Mouse (Mus musculus) liver, postnatal 0 days (tissue): ENCODE measurements around the gene Olfr1416. TPM values are rescaled to one million over a fixed set of nuclear protein-coding genes. Genes with fewer than 3 reads are reported as not detected.

Experiments used
- ATAC-seq: fragments of 200-750 bp; cut with Nextera tagmentation; 2 replicates; pipeline ENCODE4 v1.8.0; 2017; ENCODE audit warnings: mild to moderate bottlenecking, moderate library complexity
- DNase-seq: peaks from one replicate; pipeline ENCODE4 v3.0.0-alpha.2; 2016
- H3K27ac ChIP-seq: fragments of 300-500 bp; sonication (generic); 2 replicates; pipeline ENCODE4 v1.5.1; 2014; ENCODE audit warnings: antibody characterized with exemption, moderate library complexity, mild to moderate bottlenecking, low read depth
- H3K27me3 ChIP-seq: fragments of 300-500 bp; sonication (generic); 2 replicates; pipeline ENCODE4 v1.6.1; 2014; ENCODE audit warnings: low read length, control low read depth, mixed read lengths; ENCODE audit not compliant: insufficient read depth
- H3K36me3 ChIP-seq: fragments of 300-500 bp; sonication (generic); replicated peaks from 2 replicates; pipeline ENCODE4 v1.6.1; 2014; ENCODE audit warnings: mild to moderate bottlenecking, control low read depth, low read length, moderate library complexity, mixed read lengths; ENCODE audit not compliant: insufficient read depth
- H3K4me1 ChIP-seq: fragments of 300-500 bp; sonication (generic); 2 replicates; pipeline ENCODE4 v1.6.1; 2014; ENCODE audit warnings: antibody characterized with exemption, mild to moderate bottlenecking, control low read depth; ENCODE audit not compliant: insufficient read depth
- H3K4me2 ChIP-seq: fragments of 300-500 bp; sonication (generic); 2 replicates; pipeline ENCODE4 v1.6.1; 2014; ENCODE audit warnings: low read depth, mild to moderate bottlenecking, low read length, moderate library complexity, mixed read lengths
- H3K4me3 ChIP-seq: fragments of 300-500 bp; sonication (generic); 2 replicates; pipeline ENCODE4 v1.5.1; 2014; ENCODE audit warnings: low read depth, low read length
- H3K9ac ChIP-seq: fragments of 300-500 bp; sonication (generic); replicated peaks from 2 replicates; pipeline ENCODE4 v1.6.1; 2014; ENCODE audit warnings: mild to moderate bottlenecking, moderate library complexity
- H3K9me3 ChIP-seq: fragments of 300-500 bp; sonication (generic); 2 replicates; pipeline ENCODE4 v1.6.1; 2016; ENCODE audit warnings: mild to moderate bottlenecking, control low read depth, low read length, mixed read lengths
- CTCF ChIP-seq: sonication (generic); IDR thresholded peaks from 2 replicates; pipeline ENCODE4 v1.5.1; 2016; ENCODE audit warnings: antibody characterized with exemption, low read depth
- EP300 ChIP-seq: IDR thresholded peaks from 2 replicates; pipeline ENCODE4 v1.6.1; 2016; ENCODE audit warnings: antibody characterized with exemption, low read depth, mild to moderate bottlenecking
- WGBS: fragments of 180-500 bp; shearing (Covaris S2); extraction: QIAGEN DNeasy Blood & Tissue Kit; methylation state at CpG from one replicate; pipeline ENCODE4 v1.1.7; 2014; ENCODE audit not compliant: insufficient replicate concordance; 5-methylcytosine and 5-hydroxymethylcytosine counted together
- microRNA-seq: library from miRNA; unstranded; fragments of <30 nt; microRNA quantifications from one replicate; pipeline ENCODE4, GENCODE M21; 2016
- polyA plus RNA-seq: library from polyadenylated mRNA; unstranded; fragments of >200 nt; fragmentation: Nextera tagmentation; extraction: Ambion mirVana; gene quantifications from 2 replicates; pipeline ENCODE4 v1.2.1, GENCODE M21; 2015

The Olfr1416 gene
- polyA plus RNA-seq, 1 experiment from 2014 or later = not detected

DNA sequence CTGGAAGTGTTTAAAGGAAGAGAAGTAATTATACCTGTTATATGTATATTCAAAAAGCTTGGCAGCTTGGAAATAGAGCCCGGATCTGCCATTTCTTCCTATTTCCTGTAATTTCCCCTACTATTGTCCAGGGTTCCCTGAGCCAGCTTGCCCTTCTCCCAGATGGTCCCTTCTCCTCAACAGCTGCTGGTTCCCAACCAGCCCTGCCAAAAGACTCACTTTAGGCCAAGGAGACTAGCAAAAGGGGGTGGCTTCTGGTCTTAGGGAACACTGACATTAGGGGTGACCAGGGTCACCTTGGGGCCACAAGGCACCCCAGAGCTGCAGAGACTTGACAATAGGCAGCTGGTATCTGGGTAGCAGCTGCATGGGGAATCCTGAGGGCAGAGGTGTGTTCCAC is 49.9 kb downstream of the Olfr1416 start:
- ATAC-seq = no peak
- DNase-seq = no peak
- Histone ChIP-seq H3K9me3 (no peaks in the 10 kb centered on the region), H3K4me3 (no peak overlapping the region), H3K4me1 (no peaks in the 10 kb centered on the region), H3K9ac (no peak overlapping the region), H3K36me3 (peaks cover 5% of the 10 kb centered on the region; the same call in 1 of the 2 replicates), H3K4me2 (no peak overlapping the region), H3K27ac (no peak overlapping the region), H3K27me3 (no peaks in the 10 kb centered on the region)
- TF ChIP-seq EP300 (no peak), CTCF (no peak)
- 74% methylated on average over 1 of the region's 1 CpGs for WGBS

DNA sequence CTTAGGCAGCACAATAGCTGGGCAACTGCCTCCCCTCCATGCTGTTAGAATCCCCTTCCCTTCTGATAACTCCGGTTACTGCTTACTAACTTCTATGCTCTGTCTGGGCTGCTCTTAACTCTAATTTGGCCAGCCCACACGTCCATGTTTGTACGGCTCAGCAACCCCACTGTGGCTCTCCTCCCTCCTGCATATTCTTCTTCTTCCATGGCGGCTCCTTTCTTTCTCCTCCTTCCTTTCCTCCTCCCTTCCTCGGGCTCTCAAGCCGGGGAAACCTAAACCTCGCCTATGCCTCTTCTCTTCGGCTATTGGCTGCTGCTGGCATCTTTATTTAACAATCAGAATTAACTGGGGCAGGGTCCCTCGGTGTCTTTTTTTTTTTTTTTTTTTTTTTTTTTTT is 52.1 kb downstream of the Olfr1416 start:
- H3K9ac ChIP-seq = no peak overlapping the region
- 74% methylated on average over 9 of the region's 9 CpGs for WGBS
- no peaks in the 10 kb centered on the region for H3K4me1 ChIP-seq
- no peak overlapping the region for H3K4me3 ChIP-seq
- H3K4me2 ChIP-seq = no peak overlapping the region
- no peak overlapping the region for H3K27ac ChIP-seq
- no peaks in the 10 kb centered on the region for H3K9me3 ChIP-seq
- DNase-seq (no peak), ATAC-seq (no peak)
- H3K27me3 ChIP-seq = no peaks in the 10 kb centered on the region
- H3K36me3 ChIP-seq = no peaks in the 10 kb centered on the region
- TF ChIP-seq CTCF (no peak), EP300 (no peak)

DNA sequence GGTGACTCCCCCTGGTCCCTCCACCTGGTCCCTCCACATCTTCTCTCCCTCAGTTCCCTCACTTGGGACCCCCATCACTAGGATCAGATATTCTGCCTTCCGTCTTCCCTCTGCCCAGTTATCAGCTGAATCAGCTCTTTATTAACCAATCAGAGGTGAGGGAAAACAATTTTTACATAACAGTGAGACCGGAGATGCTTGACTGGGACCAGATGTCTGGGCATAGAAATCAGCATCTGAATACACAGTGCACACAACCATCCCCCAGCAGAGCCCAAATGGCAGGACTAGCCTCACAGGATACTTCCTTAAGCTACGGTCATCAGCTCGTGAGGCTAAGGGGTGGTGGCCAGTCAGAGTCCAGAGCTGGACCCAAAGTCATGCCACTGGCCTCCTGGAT is 52.8 kb downstream of the Olfr1416 start:
- no peak overlapping the region for H3K27ac ChIP-seq
- no peaks in the 10 kb centered on the region for H3K4me1 ChIP-seq
- no peak overlapping the region for H3K4me2 ChIP-seq
- no peak overlapping the region for H3K4me3 ChIP-seq
- ATAC-seq = no peak
- no peaks in the 10 kb centered on the region for H3K36me3 ChIP-seq
- DNase-seq = no peak
- 82% methylated on average over 4 of the region's 4 CpGs for WGBS
- TF ChIP-seq CTCF (no peak), EP300 (no peak)
- no peaks in the 10 kb centered on the region for H3K9me3 ChIP-seq
- no peak overlapping the region for H3K9ac ChIP-seq
- no peaks in the 10 kb centered on the region for H3K27me3 ChIP-seq

DNA sequence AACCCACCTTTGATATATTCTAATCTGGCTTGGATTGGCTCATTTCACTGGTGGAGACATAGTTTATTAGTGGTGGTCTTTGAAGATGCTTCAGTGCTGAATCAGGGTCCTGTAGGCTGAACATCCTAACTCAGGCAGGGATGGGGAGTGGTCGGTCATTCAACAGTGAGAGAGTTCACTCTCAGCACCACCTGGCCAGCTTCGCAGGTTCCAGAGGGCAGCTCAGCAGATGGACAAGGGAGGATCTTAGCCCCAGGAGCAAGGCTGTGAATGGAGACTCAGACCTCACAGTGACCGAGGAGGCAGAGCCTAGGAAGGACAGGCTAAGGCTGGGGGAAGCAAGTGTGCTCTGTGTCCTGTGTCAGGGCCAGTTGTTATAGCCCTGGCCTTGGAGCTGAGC is 53.5 kb downstream of the Olfr1416 start:
- 65% methylated on average over 3 of the region's 3 CpGs for WGBS
- Histone ChIP-seq H3K4me3 (no peak overlapping the region), H3K4me2 (no peak overlapping the region), H3K9ac (no peak overlapping the region), H3K36me3 (no peaks in the 10 kb centered on the region), H3K27me3 (no peaks in the 10 kb centered on the region), H3K4me1 (no peaks in the 10 kb centered on the region), H3K9me3 (no peaks in the 10 kb centered on the region), H3K27ac (no peak overlapping the region)
- ATAC-seq = no peak
- TF ChIP-seq EP300 (no peak), CTCF (no peak)
- DNase-seq = no peak

DNA sequence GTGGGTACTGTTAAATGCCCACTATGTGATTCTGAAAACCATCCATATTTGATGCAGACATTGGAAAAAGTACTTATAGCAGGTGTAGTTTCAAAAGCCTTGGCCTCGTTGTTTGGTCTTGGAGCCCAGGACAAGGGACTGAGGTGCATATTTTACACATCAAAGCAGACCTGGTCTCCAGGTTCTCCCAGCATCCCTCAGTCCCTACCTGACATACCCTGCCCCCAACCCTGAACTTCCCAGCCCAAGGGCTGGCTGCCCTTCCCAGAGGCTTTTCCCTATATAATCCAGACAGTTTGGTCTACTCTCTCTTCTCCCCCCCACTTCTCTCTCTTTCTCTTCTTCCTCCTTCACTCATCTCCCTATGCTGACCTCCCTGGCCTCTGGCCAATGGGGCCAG is 53.9 kb downstream of the Olfr1416 start:
- no peaks in the 10 kb centered on the region for H3K9me3 ChIP-seq
- DNase-seq (no peak), ATAC-seq (no peak)
- no peak overlapping the region for H3K27ac ChIP-seq
- no peaks in the 10 kb centered on the region for H3K27me3 ChIP-seq
- TF ChIP-seq CTCF = no peak
- TF ChIP-seq EP300 = no peak
- no peaks in the 10 kb centered on the region for H3K36me3 ChIP-seq
- WGBS = 74% methylated on average over 1 of the region's 1 CpGs
- H3K4me3 ChIP-seq = no peak overlapping the region
- no peak overlapping the region for H3K9ac ChIP-seq
- no peak overlapping the region for H3K4me2 ChIP-seq
- no peaks in the 10 kb centered on the region for H3K4me1 ChIP-seq

Small RNAs within 50 kb of the gene (microRNA-seq; reads per million reads assigned to microRNA genes)
- 4.1 reads per million, percentile 3 among the genes with 10 or more reads in this experiment for gene Mir6900

Other genes with a start within 250 kb of the Olfr1416 start
- 204 and 210 TPM in 2 replicates for gene Ndufa10, start 11.3 kb downstream of the Olfr1416 start, polyA plus RNA-seq
- gene Olfr1415, start 11.0 kb upstream of the Olfr1416 start, polyA plus RNA-seq = not detected in 2 replicates
- not detected in 2 replicates for gene Olfr1414, start 33.5 kb upstream of the Olfr1416 start, polyA plus RNA-seq
- not detected in 2 replicates for gene Olfr1413, start 86.2 kb upstream of the Olfr1416 start, polyA plus RNA-seq
- not detected in 2 replicates for gene Olfr1412, start 100.7 kb upstream of the Olfr1416 start, polyA plus RNA-seq
- not detected in 2 replicates for gene Olfr1411, start 109.3 kb upstream of the Olfr1416 start, polyA plus RNA-seq
- not detected in 2 replicates for gene Olfr1410, start 120.7 kb upstream of the Olfr1416 start, polyA plus RNA-seq
- not detected in 2 replicates for gene Olfr12, start 132.7 kb upstream of the Olfr1416 start, polyA plus RNA-seq
- gene Cops9, start 156.9 kb upstream of the Olfr1416 start, polyA plus RNA-seq = 222 and 225 TPM in 2 replicates
- gene Otos, start 163.7 kb upstream of the Olfr1416 start, polyA plus RNA-seq = 0.16 TPM in 1 of 2 replicates, not detected in the other